Mouse (Mus musculus) left cerebral cortex, adult 11 months (tissue): ENCODE measurements around the gene Acin1.

Source experiments
- DNase-seq: peaks from one replicate; pipeline ENCODE4 v3.0.0; 2022; ENCODE audit warnings: low spot score

Gene Acin1

DNA sequence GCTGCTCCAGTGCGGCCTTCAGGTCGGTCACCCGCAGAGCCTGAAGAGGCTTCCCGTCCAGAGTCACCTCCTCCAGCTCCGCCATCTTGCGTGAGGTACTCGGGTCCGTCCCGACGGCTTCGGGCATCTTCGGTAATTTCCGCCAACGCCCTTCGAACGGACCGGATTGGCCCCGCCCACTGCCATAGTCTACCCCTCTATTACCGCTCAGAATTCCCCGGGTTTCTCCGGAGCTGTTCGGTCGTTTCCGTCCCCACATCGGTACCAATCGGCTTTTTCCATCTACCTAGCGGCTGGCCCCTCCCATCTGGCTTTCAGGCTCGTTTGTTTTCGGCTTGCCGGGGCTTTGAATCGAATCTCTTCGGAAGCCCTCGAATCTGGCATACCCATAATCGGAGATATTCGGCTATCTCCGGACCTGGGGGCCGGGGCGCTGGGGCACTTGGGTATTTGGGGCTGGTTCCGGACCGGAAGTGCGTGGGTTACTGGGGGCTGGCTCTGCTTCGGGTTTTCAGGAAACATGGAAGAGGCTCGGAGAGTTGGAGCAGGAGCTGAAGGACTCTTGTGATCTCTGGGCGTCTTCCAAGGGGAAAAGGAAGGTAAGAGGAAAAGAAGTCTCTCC, at the start of gene Acin1:
Acin1 (minus strand) TSS at position 410 of the 622 bp plus-strand sequence.
- peak; percentile 100 for DNase-seq

DNA sequence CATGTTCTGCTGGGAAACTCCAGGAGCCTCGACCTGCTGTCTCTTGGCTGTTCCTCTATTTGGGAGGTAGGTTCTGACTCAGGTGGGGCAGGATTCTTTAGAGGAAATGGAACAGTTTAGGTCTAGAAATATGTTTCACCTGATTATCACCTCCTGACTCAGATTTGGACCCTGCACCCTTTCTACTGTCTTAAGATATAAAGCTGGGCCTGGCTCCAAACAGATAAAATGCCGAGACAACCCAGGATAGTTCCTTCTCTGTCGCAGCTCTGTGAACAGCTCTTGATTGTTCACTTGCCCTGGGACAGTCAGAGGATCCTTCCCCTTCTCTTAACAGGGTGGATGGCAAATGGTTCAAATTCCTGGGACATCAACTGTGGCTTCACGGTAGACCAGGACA, 48.5 kb upstream of the Acin1 start:
- no peak for DNase-seq

DNA sequence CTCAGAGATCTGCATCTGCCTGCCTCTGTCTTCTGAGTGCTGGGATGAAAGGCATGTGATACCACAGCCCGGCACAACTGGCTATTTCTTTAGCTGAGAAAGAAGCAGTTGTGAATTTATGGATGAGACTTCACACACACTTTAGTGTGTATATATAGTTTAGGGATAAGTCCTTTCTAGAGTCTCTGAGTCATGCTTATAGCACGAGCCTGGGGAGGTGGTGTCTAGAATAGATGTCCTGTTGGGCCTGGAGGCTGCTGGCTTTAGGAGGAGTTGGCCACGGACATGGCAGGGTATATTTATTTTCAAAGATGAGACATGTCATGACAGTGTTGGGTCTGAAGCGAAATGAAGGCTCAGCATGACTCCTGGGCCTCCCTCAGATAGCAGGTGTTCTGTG, 47.3 kb upstream of the Acin1 start:
- no peak for DNase-seq

DNA sequence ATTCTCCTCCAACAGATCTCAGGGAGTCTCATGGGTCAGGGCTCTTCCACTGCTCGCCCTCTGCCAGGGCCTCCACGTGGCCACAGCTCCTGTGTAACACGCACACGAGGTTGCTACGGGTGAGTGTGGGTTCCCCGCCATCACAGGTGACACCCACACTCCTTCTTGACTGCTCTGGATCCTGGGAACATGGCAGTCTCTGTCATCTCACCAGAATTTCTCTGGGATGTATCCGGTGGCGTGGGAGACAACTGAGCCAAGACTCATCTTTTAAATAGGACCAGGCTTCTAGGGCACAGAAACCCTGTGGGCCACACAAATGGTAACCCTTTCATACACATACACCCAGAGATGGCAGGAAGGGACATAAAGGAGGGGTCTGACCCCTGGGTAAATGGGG, 45.5 kb upstream of the Acin1 start:
- DNase-seq = no peak

DNA sequence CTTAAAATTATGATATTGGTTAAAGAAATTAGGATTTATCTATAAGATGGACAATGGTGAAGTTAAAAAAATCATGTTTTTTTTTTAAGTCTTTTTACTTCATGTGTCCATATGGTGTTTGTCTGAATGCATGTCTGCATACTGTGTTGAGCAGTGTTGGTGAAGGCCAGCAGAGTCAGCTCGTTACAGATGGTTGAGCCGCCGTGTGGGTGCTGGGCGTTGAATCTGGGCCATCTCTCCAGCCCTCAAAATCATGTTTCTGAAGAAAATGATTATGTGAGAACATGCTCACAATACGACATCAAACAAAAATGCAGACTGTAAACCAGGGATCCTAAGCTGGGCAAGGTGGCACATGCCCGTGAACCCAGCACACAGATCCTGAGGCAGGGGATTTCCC, 43.6 kb upstream of the Acin1 start:
- no peak for DNase-seq

DNA sequence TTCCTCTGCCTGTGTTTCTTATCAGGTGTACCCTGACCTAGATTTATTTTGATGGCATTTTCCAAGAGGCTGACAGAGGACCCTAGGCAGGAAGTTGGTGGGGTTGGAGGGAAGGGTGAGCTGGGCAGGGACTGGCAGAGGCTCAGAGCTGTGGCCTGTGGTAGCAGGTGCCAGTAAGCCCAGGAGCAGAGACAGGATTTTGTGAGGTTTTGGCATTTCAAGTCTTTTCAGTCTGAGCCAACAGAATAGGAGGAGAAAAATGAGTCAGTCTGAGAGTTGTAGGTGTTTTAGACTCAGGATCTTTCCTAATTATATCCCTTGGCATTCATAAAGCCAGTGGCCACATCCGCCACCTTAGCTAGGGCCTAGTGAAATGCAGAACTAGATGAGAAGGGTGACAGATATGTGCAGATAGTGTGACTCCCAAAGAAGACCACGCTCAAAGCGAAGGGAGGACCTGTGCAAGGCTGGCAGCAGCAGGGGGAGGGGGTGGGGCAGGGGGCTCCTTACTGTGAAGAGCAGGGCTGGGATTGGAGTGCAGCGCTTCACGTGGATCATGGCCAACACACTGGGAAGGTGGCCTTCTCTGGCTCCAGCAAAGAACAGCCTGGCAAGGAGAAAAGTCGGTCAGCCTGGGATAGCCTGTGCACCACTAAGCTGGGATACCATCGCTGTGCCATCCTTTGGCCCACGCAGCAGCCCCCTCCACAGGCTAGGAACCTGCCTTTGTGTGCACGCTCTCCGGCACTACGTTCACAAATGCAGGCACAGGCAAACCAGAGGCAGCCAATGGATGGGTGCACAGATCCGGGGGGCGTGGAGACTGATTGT, 42.3 kb upstream of the Acin1 start:
- no peak for DNase-seq

DNA sequence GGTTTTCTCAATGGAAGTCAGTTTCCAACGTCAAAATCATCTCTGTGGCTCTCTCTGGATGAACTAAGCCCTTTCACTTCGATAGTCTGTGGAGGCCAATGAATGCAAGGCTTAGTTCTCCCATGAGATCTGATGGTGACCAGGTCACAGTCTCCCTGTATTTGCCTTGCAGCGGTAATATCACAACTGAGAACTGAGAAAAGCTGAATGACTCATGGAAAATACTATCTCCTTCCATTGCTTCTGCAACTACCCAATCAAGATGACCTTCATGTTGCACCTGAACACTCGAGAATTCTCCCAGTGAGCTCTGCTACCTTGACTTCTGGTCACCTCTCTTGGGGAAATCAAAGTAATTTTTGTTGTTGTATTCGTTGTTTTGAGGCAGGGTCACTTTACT, 40.8 kb upstream of the Acin1 start:
- no peak for DNase-seq

DNA sequence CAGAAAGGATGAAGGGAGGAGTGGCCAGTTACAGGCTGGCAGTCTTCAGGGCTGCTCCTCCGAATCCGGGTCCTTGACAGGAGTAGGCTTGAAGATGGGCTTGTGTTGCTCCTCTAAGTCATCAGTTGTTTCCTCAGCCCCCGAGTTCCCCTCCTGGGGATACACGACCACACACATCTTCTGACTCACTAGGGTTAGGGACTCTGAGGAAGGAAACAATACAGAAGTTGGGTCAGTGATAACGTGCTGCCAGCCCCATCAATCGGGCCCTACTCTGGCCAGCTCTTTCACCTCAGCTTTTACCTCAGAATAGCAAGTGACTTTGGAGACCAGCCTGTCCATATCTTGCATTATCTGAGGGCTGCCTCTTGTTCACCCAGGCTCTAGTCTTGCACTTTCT, 37.3 kb upstream of the Acin1 start:
- no peak for DNase-seq

DNA sequence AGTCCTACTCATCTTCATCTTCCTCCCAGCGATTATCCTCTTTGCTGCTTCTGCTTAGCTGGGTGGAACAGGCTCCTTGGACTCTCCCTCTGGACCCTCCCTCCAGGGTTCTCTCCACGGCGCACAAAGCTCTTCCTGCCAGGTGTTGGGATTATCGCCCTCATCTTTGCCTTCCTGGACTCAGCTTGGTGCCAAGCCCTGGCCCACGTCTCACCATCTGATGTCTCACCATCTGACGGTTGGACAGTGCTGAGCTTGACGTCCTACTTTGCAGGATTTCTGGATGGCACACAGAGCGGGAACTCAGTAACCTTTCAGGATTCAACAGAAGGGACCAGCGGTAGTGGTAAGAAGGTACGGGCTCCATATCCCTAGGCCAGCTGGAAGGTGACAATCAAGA, 35.0 kb upstream of the Acin1 start:
- DNase-seq = no peak

DNA sequence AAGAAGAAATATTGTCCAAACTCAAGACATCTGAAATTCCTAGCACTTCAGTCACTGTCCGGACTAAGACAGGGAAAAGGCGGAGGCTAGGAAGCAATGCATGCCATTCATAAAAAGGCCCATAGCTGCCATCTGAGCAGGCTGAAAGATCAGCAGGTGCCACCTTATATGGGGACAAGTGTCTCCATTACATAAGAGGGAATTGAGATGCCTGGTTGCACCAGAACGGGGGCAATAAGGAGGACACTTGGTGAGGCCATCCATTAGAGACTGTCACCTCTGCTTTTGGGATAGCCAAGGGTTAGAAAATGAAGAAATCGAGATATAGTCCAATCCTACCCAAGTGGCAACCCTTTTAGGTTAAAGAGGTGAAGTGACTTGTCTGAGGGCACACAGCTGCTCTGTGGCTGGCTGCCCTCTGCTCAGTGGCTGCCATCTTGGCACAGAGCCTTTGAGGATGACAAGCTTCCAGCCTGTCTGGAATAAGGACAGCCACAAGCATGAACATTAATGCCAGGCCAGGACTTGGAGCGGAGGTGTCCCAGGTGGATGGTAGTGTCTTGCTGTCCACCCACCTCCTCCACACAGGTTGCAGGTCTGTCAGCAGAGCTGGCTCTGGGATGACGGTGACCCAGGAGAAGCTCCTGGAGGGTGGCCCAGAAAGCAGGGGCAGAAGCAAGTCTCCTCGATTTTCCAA, 34.1 kb upstream of the Acin1 start:
- DNase-seq = no peak

DNA sequence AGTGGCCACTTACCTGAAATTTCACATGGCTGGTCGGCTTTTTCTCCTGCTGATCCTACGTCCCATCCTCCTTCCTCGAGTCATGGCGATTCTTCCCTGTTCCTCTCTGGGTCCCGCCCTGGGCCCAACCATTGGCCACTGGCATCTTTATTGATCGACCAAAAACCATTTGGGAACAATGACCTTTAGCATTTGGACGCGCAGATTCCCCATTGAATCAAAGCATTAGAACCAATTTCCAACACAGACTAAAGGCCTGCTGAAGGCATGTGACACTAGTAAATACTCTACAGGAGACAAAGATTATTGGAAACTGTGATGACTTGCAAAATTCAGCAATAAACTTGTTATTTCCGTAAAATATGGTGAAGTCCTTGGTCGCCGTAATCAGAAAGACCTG, 33.3 kb upstream of the Acin1 start:
- DNase-seq = no peak

DNA sequence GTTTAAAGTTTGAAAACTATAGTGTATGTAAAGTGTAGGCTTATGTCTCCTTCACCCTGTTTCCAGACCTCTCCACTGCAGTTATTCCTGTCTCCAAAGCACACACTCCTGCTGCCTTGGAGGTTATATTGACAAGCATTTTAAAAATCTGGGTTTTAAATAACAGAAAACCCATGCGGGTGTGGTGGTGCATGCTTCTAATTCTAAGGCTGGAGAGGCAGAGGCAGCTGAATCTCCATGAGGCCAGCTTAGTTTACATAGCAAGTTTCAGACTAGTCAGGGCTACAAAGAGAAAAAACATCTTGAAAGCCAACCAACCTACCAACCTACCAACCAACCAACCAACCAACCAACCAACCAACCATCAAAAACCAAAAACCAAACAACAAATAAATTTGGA, 28.7 kb upstream of the Acin1 start:
- DNase-seq = no peak

DNA sequence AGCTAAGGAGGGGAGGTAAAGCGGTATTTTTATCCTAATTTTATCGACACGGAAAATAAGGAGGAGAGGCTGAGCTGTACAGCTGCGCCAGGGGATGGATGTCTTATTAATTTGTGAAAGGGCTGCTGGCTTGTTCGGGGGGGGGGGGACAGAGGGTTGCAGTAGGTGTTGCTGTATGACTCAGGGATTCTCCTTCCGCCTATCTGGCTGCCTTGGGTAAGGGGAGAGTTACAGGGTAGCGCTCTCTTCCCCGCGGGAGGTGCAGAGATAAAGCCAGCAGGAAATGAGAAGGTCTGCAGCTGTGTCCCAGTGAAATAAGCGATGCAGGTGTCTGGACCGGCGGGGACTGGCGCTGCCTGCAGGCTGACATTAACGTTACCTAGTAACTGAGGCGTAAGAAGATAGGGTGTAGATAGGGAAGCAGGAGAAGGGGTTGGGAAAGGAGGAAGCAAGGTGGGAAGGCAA, 27.9 kb upstream of the Acin1 start:
- no peak for DNase-seq

DNA sequence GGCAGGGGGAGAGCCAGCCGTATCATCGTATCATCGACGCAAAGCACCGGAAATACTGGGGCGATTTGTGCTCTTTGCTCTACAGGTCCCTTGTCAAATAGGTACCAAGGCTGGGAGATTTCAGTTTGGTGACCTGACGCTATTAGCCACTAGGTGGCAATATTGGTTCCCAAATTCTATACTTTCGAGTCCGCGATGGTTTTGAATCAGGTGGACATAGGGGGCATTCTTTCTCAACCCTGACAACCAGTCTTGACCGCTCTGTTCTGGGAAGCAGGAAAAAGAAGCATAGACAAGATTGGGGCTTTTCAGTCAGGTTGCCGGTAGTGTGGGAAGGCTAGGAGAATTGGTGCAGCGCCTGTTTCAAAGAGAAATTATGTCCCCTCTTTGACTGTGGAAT, 27.4 kb upstream of the Acin1 start:
- peak; percentile 70 for DNase-seq

DNA sequence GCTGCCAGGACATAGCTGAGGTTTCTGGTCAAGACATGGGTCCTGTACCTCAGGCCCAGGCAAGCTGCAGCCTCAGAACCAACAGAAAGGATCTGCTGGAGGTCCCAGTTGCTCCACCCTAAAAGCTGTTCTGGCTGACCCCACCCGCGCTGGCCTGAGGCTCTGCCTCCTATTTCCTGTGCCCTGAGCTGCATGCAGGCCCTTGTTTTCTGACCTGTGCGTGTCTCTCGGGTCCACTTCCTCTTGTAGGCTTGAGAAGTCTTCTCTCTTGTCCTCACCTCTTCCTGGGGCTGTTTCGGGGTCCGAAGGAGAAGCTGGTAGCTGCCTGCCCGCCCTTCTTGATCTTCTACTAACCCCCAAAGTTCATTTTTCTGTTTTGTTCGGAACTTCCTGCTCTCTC, 26.1 kb upstream of the Acin1 start:
- no peak for DNase-seq

DNA sequence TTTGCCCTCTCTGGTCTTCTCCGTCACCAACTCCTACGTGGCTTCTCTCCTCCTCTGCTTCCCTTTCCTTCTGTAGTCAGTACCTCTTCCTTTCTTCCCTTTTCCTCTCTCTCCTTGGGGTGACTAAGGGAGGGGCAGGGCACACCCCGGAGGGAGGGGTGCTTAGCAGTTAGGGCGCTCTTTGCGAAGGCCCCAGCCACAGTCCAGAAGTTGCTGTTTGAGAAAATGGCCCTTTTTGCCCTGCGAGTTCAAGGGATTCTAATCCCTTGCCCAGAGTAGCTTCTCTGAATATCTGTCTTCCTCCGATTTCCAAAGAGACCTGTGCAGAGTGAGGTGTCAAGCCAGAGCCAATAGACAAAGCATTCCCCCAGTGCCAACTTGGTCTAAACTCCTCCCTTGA, 25.3 kb upstream of the Acin1 start, which contains the start of gene Cebpe:
Cebpe (minus strand) TSS at position 101 of the 400 bp plus-strand sequence.
- DNase-seq = no peak

DNA sequence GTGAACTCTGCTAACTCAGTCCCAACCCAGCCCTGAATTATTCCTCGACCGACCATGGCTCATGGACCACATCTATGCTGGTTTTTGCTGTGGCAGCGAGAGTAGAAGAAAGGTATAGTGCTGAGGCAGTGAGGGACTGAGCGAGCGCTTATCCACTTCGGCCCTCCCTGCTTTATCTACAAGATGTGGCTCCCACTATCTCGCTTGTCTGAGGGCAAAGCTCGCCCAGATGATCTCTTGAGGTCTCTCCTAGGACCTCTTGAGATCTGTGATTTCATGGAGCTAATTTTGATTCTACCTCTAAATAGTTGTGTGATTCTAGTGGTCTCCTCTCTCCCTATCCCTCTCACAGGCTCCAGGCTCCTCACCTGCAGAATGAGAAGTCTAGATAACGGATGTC, 22.3 kb upstream of the Acin1 start:
- DNase-seq = no peak

DNA sequence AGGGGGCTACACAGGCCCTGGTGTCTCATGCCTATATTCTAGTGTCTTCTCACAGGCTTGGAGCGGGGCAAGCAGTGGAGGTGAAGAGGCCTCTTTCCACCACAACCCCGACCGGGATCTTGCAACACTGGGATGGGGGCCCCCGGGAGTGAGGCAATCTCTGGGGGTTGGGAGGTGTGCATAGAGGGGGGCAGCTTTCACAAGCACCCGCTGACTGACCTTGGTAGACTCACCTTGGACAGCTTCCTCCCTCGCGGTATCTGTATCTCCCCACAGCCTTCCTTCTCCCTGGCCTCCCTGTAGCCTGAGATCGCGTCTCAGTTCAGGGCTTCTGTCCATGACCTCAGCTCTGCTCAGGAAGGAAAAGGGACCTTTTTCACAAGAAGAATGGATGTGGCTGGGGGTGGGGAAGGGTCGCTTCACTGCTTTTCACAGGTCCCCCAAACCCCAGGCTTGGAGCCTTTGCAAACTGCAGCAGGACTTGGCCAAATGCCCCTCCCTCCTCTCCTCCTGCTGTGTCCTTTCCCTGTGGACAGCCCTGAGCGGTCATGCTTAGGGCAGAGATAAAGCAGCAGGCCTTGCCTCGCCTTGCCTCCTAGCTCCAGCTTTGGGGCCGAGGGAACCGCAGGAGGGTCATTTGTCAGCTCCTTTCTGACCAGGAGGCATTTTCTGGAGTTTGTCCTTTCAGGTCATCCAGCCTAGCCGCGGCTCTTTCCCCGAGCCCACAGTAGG, 20.0 kb upstream of the Acin1 start:
- no peak for DNase-seq

DNA sequence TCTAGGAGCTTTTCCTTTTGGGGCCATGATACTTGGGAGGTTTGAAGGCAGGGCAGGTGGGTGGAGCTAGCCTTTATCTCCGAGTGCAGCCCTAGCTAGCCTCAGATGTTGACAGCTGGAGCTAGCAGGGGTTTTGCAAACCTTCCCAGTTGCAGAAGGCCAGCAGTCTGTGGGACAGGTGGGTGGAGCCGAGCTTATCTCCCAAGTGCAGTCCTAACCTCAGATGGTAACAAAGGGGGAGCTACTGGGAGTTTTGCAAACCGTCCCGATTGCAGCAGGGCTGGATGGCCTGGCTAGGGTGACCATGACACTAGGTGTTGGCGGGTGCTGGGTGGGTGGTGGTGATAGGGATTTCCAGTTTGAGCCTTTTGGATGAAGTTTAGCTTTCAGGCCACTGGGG, 19.1 kb upstream of the Acin1 start:
- DNase-seq = no peak

DNA sequence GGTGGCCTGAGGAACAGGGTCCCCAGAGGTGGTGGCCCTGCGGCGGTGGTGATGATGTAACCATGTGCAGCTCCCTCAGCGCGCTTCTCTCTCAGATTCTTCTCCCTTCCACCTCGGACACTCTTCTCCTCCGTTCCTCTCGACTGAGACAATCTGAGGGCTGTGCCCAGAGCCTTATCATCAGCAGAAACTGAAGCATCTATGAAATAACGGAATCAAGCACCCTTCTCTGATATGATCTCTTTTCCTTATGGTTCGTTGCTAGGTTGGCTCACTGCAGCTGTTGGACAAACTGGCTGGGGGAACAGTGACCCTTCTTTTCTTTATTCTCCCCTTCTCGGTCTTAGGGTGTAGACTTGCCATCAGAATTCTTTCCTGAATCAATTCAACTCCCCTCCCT, 16.5 kb upstream of the Acin1 start:
- DNase-seq = no peak

DNA sequence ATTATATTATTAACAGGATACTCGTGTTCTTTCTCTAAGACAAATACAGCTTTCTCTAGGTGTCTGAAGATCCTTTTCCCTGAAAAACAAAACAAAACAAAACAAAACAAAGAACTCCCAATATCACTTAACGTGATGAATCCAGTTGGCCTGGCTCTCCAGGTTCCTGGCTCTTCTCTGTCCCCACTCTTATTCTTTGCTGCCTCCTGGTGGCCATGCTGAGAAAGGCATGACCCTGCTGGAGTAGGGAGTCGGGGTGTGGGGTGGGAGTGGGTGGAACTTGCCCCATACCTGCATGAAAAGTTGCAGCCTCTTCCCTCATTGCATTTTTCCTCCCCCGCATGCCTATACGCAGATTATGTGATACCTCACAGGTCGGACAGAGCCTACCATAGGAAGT, 14.6 kb upstream of the Acin1 start:
- DNase-seq = no peak

DNA sequence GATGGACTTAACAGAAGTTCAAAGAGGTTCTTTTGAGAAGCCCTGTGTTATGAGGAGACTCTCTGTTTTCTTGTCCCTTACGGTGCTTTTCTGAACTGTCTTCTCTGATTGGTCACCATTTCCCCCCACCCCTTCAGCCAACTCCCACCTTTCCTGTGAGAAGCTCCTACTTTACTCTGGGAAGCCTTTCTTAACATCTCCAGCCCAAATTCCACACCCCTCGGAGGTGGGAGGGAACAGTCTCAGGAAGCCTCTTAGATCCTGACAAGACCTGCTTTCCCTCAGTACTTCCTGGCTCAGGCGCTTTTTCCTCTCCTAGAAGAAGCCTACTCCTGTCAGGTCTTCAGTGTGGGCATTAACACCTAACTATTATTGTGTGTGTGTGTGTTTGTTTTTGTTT, 12.9 kb upstream of the Acin1 start:
- no peak for DNase-seq
